Mouse (Mus musculus): ENCODE data around the gene Rab3il1. TPM values are rescaled to one million over a fixed set of nuclear protein-coding genes. Genes with fewer than 3 reads are reported as not detected.

Gene Rab3il1
- polyA plus RNA-seq, 1 experiment from 2014 or later: 22.5 TPM

GRCm38 (mm10) chr19:10017637-10018526, 16.4 kb downstream of the Rab3il1 start:
- peak overlapping the region; percentile 57 for H3K4me3 ChIP-seq (replicated peaks)
- no peaks in the 10 kb centered on the region for H3K27me3 ChIP-seq (replicated peaks)
- WGBS: 5% methylated on average over 44 of the region's 44 CpGs
- H3K9me3 ChIP-seq (replicated peaks): no peaks in the 10 kb centered on the region
- H3K36me3 ChIP-seq: no peaks in the 10 kb centered on the region
- H3K9ac ChIP-seq (replicated peaks): peak overlapping the region; percentile 63
- peaks cover 31% of the 10 kb centered on the region for H3K4me1 ChIP-seq
- ATAC-seq (ENCODE audit: low FRiP score): peak; percentile 94
- H3K4me2 ChIP-seq: peak overlapping the region; percentile 89
- H3K27ac ChIP-seq (replicated peaks): peak overlapping the region; percentile 69

DNA sequence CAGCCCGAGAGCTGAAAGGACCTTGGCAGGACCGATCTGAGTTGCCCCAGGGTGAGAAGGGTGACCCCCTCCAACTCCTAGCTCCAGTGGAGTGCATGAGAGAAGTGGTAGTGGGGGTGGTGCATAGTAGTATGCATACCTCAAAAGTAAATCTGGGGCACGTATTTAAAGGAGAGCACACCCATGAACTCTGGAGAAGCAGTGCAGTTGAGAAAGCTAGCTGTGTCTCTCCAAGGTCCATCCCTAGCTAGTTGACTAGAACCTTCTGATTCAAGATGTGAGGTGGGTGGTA, 17.0 kb downstream of the Rab3il1 start:
- Histone ChIP-seq H3K9ac (replicated peaks) (peak overlapping the region; percentile 63), H3K36me3 (no peaks in the 10 kb centered on the region), H3K9me3 (replicated peaks) (no peaks in the 10 kb centered on the region), H3K27ac (replicated peaks) (peak overlapping the region; percentile 10), H3K4me2 (peak overlapping the region; percentile 89), H3K4me1 (peaks cover 31% of the 10 kb centered on the region), H3K27me3 (replicated peaks) (no peaks in the 10 kb centered on the region), H3K4me3 (replicated peaks) (peak overlapping the region; percentile 57)
- 4% methylated on average over 3 of the region's 3 CpGs for WGBS
- ATAC-seq (ENCODE audit: low FRiP score): peak; percentile 55; the same call in 1 of the 2 replicates

- Histone ChIP-seq H3K4me3 (replicated peaks) (peak overlapping the region; percentile 57), H3K4me2 (peak overlapping the region; percentile 89), H3K27ac (replicated peaks) (no peak overlapping the region), H3K4me1 (peaks cover 31% of the 10 kb centered on the region), H3K9me3 (replicated peaks) (no peaks in the 10 kb centered on the region), H3K36me3 (no peaks in the 10 kb centered on the region), H3K27me3 (replicated peaks) (no peaks in the 10 kb centered on the region), H3K9ac (replicated peaks) (0 out of 2 replicates have a peak overlapping the region, but pooled peaks have one; percentile 32)
- 72% methylated on average over 4 of the region's 4 CpGs for WGBS
- no peak for ATAC-seq (ENCODE audit: low FRiP score)
These were observed 17.8 kb downstream of the Rab3il1 start for GRCm38 (mm10) chr19:10019214-10019760.

GRCm38 (mm10) chr19:10021981-10022380, 20.5 kb downstream of the Rab3il1 start:
- Histone ChIP-seq H3K9me3 (replicated peaks) (no peaks in the 10 kb centered on the region), H3K4me1 (peaks cover 46% of the 10 kb centered on the region), H3K4me2 (no peak overlapping the region), H3K9ac (replicated peaks) (no peak overlapping the region), H3K27ac (replicated peaks) (no peak overlapping the region), H3K4me3 (replicated peaks) (no peak overlapping the region), H3K27me3 (replicated peaks) (no peaks in the 10 kb centered on the region), H3K36me3 (no peaks in the 10 kb centered on the region)
- 76% methylated on average over 2 of the region's 2 CpGs for WGBS
- ATAC-seq (ENCODE audit: low FRiP score): no peak

DNA sequence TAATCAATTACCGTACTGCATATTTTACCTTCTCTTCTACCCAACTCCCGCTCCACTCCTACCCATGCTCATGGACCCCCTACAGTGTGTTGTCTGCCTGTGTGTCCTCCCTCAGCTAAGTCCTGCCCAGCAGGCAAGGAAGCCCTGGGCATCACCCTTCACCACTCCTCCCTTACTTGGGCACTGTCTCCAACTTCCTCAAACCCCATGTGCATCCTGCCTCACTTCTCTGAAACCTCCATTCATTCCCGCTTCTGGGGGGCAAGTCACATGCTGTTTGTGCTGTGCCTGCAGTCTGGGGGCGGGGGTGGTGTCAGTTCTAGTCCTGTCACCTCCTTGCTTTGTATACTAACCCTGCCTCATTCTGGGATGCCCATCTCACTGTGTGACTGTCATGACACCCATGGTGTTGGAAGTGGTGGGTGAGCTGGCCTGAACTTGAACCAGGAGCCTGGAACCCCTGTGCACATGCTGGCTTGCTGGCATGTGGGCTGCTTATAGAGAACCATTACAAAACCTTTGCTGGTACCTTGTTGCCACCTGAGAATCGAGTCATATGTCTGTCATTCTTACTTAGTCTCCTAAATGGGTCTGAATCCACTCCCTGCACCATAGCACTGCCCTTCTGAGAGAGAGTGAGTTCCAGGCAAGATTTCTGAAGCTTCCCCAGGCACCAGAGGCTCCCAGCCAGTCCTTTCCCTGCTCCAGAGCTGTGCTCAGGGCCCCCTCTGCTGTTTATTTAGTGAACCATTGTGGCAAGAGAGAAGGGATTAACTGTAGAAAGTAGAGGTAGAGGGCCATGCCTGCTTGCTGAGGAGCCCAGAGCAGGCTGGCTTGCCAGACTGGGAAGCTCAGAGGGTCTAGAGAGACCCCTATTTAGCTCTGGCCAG, 21.2 kb downstream of the Rab3il1 start:
- ATAC-seq (ENCODE audit: low FRiP score): no peak
- Histone ChIP-seq H3K4me3 (replicated peaks) (no peak overlapping the region), H3K4me2 (no peak overlapping the region), H3K9me3 (replicated peaks) (no peaks in the 10 kb centered on the region), H3K9ac (replicated peaks) (no peak overlapping the region), H3K27ac (replicated peaks) (peak overlapping the region; percentile 43), H3K36me3 (no peaks in the 10 kb centered on the region), H3K4me1 (peaks cover 42% of the 10 kb centered on the region), H3K27me3 (replicated peaks) (no peaks in the 10 kb centered on the region)
- WGBS: 70% methylated on average over 5 of the region's 5 CpGs

GRCm38 (mm10) chr19:10023304-10023758, 21.9 kb downstream of the Rab3il1 start:
- Histone ChIP-seq H3K27me3 (replicated peaks) (no peaks in the 10 kb centered on the region), H3K27ac (replicated peaks) (peak overlapping the region; percentile 43), H3K4me3 (replicated peaks) (no peak overlapping the region), H3K36me3 (no peaks in the 10 kb centered on the region), H3K4me2 (no peak overlapping the region), H3K4me1 (peaks cover 37% of the 10 kb centered on the region), H3K9ac (replicated peaks) (no peak overlapping the region), H3K9me3 (replicated peaks) (no peaks in the 10 kb centered on the region)
- 70% methylated on average over 9 of the region's 9 CpGs for WGBS
- no peak for ATAC-seq (ENCODE audit: low FRiP score)

DNA sequence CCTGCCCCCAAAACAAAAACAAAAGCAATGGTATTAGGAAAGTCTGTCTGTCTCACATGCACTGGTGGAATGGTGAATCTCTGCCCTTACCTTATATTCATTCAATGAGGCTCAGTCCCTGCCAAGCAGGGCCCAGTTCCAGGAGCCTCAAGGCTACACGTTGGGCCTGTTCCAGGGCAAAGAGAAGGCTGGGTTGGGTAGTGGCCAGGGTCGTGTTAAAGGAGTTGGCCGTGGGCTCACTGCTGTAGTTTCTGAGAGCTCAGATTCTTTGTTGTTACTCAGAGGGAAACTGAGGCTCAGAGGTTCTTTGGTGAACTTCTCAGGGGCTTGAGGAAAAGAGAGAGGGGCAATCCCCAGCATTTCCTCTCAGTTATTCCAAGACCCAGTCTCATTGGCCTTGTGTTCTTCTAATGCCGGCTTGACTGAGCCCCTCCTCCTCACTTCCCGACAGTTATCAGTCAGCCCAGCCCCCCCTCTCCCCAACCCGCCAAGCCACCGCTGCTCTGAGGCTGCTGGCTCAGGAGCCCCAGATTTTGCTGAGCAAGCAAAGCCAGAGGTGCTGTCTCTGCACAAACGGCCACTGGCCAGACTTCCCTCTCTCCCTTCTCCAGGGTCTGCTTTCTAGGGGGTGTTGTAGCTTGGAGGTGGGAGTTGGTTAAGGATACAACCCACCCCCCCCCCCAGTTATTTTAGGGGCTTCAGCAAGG, 23.9 kb downstream of the Rab3il1 start:
- Histone ChIP-seq H3K36me3 (no peaks in the 10 kb centered on the region), H3K9me3 (replicated peaks) (no peaks in the 10 kb centered on the region), H3K27ac (replicated peaks) (peak overlapping the region; percentile 61), H3K4me3 (replicated peaks) (no peak overlapping the region), H3K4me2 (peak overlapping the region; percentile 5; the same call in 1 of the 2 replicates), H3K4me1 (peaks cover 20% of the 10 kb centered on the region), H3K9ac (replicated peaks) (no peak overlapping the region), H3K27me3 (replicated peaks) (no peaks in the 10 kb centered on the region)
- ATAC-seq (ENCODE audit: low FRiP score): peak; percentile 65
- 26% methylated on average over 8 of the region's 8 CpGs for WGBS

GRCm38 (mm10) chr19:10029746-10030145, 28.3 kb downstream of the Rab3il1 start:
- H3K9me3 ChIP-seq (replicated peaks): no peaks in the 10 kb centered on the region
- no peak overlapping the region for H3K27ac ChIP-seq (replicated peaks)
- no peak overlapping the region for H3K4me2 ChIP-seq
- H3K27me3 ChIP-seq (replicated peaks): no peaks in the 10 kb centered on the region
- 88% methylated on average over 2 of the region's 2 CpGs for WGBS
- no peak overlapping the region for H3K9ac ChIP-seq (replicated peaks)
- H3K4me1 ChIP-seq: peaks cover 13% of the 10 kb centered on the region
- H3K4me3 ChIP-seq (replicated peaks): no peak overlapping the region
- H3K36me3 ChIP-seq: no peaks in the 10 kb centered on the region
- ATAC-seq (ENCODE audit: low FRiP score): no peak

GRCm38 (mm10) chr19:10033211-10033973, 31.9 kb downstream of the Rab3il1 start:
- Histone ChIP-seq H3K9me3 (replicated peaks) (no peaks in the 10 kb centered on the region), H3K4me2 (no peak overlapping the region), H3K4me1 (no peaks in the 10 kb centered on the region), H3K27me3 (replicated peaks) (no peaks in the 10 kb centered on the region), H3K36me3 (no peaks in the 10 kb centered on the region), H3K4me3 (replicated peaks) (no peak overlapping the region), H3K27ac (replicated peaks) (no peak overlapping the region), H3K9ac (replicated peaks) (no peak overlapping the region)
- ATAC-seq (ENCODE audit: low FRiP score): peak; percentile 68; the same call in 1 of the 2 replicates
- WGBS: 35% methylated on average over 8 of the region's 8 CpGs

DNA sequence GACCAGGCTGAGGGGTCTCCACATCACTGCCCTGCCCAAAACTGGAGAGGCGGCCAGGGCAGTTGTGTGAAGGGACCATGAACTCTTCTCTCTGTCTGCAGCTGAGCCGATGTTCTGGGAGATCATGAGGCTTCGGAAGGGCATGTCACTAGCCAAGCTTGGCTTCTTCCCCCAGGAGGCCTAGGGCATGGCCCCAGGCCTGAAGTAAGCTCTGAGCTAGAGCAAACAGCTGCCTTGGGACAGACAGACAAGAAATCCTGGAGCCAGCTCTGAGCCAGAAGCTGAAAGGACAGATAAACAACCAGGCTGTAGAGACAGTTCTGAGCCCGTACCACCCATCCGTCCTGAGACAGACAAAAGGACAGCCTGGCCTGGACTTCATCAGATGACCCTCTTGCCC, 32.9 kb downstream of the Rab3il1 start:
- H3K36me3 ChIP-seq: no peaks in the 10 kb centered on the region
- 0 out of 2 replicates have a peak, but pooled peaks cover 1% of the 10 kb centered on the region for H3K4me1 ChIP-seq
- no peak overlapping the region for H3K27ac ChIP-seq (replicated peaks)
- H3K9me3 ChIP-seq (replicated peaks): no peaks in the 10 kb centered on the region
- WGBS: 85% methylated on average over 5 of the region's 5 CpGs
- no peak for ATAC-seq (ENCODE audit: low FRiP score)
- no peak overlapping the region for H3K4me2 ChIP-seq
- H3K4me3 ChIP-seq (replicated peaks): no peak overlapping the region
- no peak overlapping the region for H3K9ac ChIP-seq (replicated peaks)
- H3K27me3 ChIP-seq (replicated peaks): no peaks in the 10 kb centered on the region
